Mouse (Mus musculus) ES-E14 (cell line): ENCODE results near the gene Hrc.

Source experiments
- HCFC1 ChIP-seq: IDR thresholded peaks from 2 replicates; pipeline ENCODE4 v1.6.1; 2012; ENCODE audit warnings: low read length, inconsistent platforms, borderline replicate concordance; ENCODE audit not compliant: insufficient read depth
- MAFK ChIP-seq: IDR thresholded peaks from 2 replicates; pipeline ENCODE4 v1.6.1; 2014; ENCODE audit warnings: mild to moderate bottlenecking, low read depth, low read length, inconsistent platforms; ENCODE audit not compliant: insufficient read depth
- ZC3H11A ChIP-seq: IDR thresholded peaks from 2 replicates; pipeline ENCODE4 v1.6.1; 2012; ENCODE audit warnings: low read depth, mild to moderate bottlenecking, inconsistent platforms, low read length, borderline replicate concordance
- ZNF384 ChIP-seq: IDR thresholded peaks from 2 replicates; pipeline ENCODE4 v1.6.1; 2012; ENCODE audit warnings: low read depth, low read length, inconsistent platforms

DNA sequence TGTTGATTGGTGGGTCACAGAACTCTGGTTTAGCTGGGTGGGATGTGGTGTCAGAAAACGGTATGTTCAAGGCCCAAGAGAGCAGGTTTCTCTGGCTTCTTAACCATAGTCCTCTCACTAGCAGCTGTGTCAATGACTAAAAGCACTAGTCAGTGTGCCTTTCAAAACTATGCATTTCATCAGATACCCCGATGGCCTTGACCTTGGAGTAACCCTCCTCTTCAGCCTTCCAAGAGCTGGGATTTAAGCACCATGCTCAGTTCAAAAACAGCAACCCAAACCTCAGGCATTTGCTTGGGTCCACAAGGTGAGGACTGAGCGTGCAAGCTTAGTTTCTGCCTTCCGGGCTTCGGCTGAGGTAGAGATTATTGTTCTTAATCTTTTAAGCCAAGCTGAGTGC, 37.3 kb downstream of the Hrc start:
- TF ChIP-seq ZC3H11A (no peak), ZNF384 (no peak), MAFK (no peak), HCFC1 (no peak)
